Mouse (Mus musculus) lung, adult 2 months (tissue): ENCODE results near the gene Pom121.

Experiments used
- CTCF ChIP-seq: fragments of 200-500 bp; IDR thresholded peaks from 2 replicates; pipeline ENCODE4 v1.5.1; 2011; ENCODE audit warnings: mild to moderate bottlenecking, low read length, control low read depth; ENCODE audit not compliant: insufficient read depth
- POLR2A ChIP-seq: fragments of 200-500 bp; IDR thresholded peaks from 2 replicates; pipeline ENCODE4 v1.6.1; 2011; ENCODE audit warnings: low read depth, mild to moderate bottlenecking, control low read depth, low read length, borderline replicate concordance; ENCODE audit errors: extremely low read depth

DNA sequence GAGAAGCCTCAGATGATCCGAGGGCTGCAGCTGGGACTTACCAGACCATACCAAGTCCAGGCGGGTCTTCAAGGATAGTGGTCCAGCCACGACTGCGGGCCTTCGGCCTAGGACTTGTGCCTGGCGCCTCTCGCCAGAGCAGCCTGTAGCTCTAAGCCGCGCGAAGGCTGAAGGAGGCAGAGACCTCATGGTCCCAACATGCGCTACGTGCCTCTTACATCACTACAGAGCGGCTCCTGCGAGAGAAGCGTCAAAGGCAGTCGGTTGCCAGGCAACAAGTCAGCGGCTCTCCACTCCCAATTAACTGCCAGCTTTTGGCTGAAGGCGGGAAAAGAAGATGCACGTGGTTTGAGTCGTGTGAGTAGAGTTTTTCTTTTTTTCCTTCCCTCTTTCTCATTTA lies 10.3 kb upstream of the Pom121 start:
- no peak for TF ChIP-seq CTCF
- no peak for TF ChIP-seq POLR2A
